Mouse (Mus musculus) left cerebral cortex, postnatal 14 days (tissue): Measurements from ENCODE around the gene 2310022B05Rik. TPM values are rescaled to one million over a fixed set of nuclear protein-coding genes. Genes with fewer than 3 reads are reported as not detected.

Experiments
- DNase-seq, 2 experiments: peaks; one replicate each; pipeline ENCODE4 v3.0.0; 2021 to 2022; ENCODE audit warnings: low spot score in 2 of 2, mixed read lengths in 1 of 2
- intact Hi-C: fragments of 180-260 bp; cut with DNase I; formaldehyde crosslinking; loops from one replicate; pipeline ENCODE4 v1.15.1; 2025
- long read RNA-seq, 2 experiments: library from polyadenylated mRNA; stranded (forward); transcript quantifications; one replicate each; pipeline ENCODE4 v2.0.0; 2021
- total RNA-seq, 2 experiments: library from RNA; stranded (reverse); gene quantifications; 2 replicates each; pipeline ENCODE4 v1.2.3; 2021

The 2310022B05Rik gene
- 10 to 100 TPM; 50.4 to 60.0 TPM for total RNA-seq
- long read RNA-seq, experiment 1, transcript 2310022B05Rik-201 (4 exons, 3,307 nt) = major isoform, 172 of 193 reads
- long read RNA-seq, experiment 1, partial matches to known transcripts = 4 of 193 reads
- long read RNA-seq, experiment 1, other reads (novel, unspliced or antisense) = 17 of 193 reads
- long read RNA-seq, experiment 2, transcript 2310022B05Rik-201 (4 exons, 3,307 nt) = major isoform, 154 of 169 reads
- long read RNA-seq, experiment 2, partial matches to known transcripts = 1 of 169 reads
- long read RNA-seq, experiment 2, other reads (novel, unspliced or antisense) = 14 of 169 reads

DNA sequence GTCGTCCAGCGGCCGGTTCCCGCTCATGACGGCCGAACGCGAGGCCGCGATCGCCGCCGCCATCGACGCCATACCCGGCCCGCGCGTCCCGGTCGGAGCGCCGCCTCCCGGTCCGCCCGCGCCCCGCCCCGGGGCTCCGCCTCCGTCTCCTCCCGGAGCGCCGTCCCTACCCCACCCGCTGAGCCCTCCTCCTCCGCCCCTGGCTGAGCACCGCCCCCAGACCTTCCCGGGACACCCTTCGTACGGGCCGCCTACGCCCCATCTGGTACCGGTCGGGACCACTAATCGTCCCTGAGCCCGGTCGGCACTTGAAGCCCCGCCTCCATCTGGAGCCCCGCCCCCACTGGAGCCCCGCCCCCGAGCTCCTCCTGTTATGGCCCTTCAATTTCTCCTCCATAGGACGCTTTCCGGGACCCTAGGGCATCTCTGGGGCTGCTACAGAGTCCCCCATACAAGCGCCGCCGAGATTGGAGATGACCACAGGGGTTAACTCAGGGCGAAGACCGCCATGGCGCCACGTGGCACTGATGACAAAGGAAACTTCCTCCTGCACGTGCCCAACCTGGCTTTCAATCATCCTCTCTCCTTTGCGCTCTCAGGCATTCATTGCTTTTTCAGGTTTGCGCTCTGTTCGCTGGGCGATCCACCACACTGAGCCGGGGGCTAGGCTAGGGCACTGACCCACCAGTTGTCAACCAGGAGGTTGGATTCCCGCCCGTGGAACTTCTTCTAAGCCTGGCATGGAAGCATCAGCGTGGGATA lies at the start of gene 2310022B05Rik:
Gene 2310022B05Rik (minus strand): TSS at position 258 of the 762 bp plus-strand sequence.
- intact Hi-C loops = loop anchor here (5.0 to 10.0 kb wide), 2 partner anchors 46 to 268 kb away; no protein-coding TSS in a partner anchor

DNA sequence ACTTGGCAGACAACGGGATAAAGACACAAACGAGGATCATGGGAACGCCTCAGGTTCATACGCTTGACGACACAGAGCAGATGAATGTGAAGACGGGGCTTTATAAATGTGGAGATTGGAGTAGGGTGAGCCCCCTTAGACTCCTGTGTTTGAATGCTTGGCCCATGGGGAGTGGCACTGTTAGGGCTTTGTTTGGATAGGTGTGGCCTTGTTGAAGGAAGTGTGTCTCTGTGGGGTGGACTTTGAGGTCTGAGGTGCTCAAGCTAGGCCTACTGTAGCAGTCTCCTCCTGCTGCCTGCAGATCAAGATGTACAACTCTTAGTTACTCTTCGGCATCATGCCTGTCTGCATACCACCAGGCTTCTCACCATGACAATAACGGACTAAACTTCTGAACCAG lies 42.7 kb upstream of the 2310022B05Rik start:
- intact Hi-C loops = no loop called here
- no peak for DNase-seq

More for the DNA sequence above, at the start of gene 2310022B05Rik:
- peak; percentile 59 to 77 for DNase-seq

- intact Hi-C loops = no loop called here
- DNase-seq = peak in 1 of 2 experiments; percentile 34
Measured at GRCm38 (mm10) chr8:124704376-124704775, 41.2 kb upstream of the 2310022B05Rik start.

DNA sequence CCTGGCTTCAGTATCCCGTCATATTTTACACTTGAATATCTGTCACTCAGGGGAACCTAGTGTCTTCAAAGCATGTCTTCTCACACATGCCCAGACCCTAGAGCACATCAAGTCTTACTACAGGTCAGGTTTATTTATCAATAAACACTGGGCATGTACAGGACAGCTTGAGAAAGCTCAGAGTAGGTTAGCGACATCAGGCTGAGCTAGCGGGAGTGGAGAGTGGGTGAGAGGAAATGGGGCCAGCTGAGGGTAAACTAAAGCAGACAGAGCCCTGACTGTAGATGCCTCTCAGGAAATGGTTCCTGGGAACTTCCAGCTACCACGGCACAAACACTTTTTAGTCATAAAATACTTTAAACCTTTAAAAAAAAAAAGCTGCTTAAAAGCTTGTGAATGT lies 40.4 kb upstream of the 2310022B05Rik start:
- no peak for DNase-seq
- intact Hi-C loops = no loop called here

DNA sequence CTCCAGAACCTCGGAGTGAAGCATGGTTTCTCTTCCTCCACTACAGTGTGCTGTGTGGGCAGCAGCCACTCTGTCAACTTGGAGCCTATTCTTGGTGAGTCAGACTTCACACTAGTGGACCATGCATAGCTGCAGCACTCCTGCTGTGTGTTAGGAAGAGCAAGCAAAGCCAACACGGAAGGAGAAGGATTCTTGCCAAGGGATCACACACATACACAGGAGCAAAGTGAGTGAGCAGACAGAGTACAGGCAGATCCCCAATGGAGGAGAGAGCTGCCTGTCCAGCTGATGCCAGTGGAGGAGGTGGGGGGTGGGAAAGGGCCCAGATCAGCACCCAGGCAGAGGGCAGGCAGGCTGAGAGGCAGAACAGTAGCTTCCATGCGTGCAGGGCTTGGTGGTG lies 39.0 kb upstream of the 2310022B05Rik start:
- intact Hi-C loops = no loop called here
- DNase-seq = peak in 1 of 2 experiments; percentile 61

DNA sequence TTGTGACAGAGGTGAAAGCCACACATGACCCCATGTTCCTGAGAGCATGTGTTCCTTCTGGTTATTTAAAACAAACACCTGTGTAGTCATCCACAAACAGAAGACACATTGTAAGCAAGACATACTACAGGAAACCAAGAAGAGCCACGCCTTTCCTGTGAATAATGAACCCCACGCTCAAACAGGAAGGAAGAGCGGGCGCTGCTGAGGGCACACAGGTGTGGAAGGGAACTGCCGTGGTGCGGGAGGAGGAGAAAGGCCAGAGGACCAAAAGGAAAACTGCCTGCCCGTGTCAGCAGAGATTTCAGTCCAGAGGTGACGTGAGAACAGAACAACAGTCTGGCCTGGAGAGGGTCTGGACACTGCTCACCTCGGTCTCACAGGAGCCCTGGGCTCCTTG lies 37.9 kb upstream of the 2310022B05Rik start:
- intact Hi-C loops = no loop called here
- DNase-seq = no peak

- intact Hi-C loops = no loop called here
Measured at GRCm38 (mm10) chr8:124700271-124700670, 37.1 kb upstream of the 2310022B05Rik start.

GRCm38 (mm10) chr8:124695424-124696100 lies 32.4 kb upstream of the 2310022B05Rik start:
- intact Hi-C loops = no loop called here
- DNase-seq = no peak

More at GRCm38 (mm10) chr8:124700271-124700670, 37.1 kb upstream of the 2310022B05Rik start:
- DNase-seq = no peak

DNA sequence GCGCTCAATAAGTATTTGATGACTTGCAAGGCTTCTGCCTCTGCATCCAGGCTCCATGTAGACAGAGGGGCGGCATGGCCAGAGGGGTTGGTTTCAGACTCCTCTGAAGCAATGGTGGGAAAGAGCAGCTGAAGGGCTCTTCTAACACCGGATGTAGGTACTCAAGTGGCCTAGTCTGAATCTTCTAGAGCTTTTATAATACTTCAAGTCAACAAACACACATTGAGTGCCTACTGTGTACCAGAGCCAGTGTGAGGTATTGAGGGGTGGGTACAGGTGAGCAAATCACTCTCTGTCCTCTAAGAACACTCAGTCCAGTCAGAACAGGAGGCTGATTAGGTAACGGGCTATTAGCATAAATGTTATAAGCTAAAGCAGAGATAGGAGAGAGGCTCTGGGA lies 28.5 kb upstream of the 2310022B05Rik start:
- intact Hi-C loops = no loop called here
- no peak for DNase-seq

GRCm38 (mm10) chr8:124688899-124689298 lies 25.7 kb upstream of the 2310022B05Rik start:
- intact Hi-C loops = no loop called here
- DNase-seq = no peak

DNA sequence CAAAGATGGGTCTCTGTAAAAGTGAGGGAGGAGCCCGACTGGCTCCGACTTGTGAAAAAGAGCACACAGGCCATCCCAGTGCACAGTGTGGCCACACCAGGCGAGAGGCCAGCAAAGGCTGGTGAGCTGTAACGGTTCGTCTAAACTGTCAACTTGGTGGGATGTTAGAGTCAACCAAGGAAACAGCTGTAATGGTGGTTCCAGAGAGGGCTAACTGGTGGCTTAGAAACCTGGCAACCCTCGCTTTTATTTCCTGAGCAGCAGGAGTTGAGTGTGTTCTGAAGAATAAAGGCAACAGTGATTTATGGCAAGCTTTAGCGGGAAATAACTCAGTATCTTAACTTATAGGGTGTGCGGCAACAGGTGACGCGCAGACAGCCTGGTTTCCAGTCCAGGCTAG lies 19.0 kb upstream of the 2310022B05Rik start:
- intact Hi-C loops = no loop called here
- no peak for DNase-seq

- no peak for DNase-seq
- intact Hi-C loops = no loop called here
Measured at GRCm38 (mm10) chr8:124681792-124682157, 18.6 kb upstream of the 2310022B05Rik start.

- no peak for DNase-seq
- intact Hi-C loops = no loop called here
Measured at GRCm38 (mm10) chr8:124681077-124681791, 18.1 kb upstream of the 2310022B05Rik start.

DNA sequence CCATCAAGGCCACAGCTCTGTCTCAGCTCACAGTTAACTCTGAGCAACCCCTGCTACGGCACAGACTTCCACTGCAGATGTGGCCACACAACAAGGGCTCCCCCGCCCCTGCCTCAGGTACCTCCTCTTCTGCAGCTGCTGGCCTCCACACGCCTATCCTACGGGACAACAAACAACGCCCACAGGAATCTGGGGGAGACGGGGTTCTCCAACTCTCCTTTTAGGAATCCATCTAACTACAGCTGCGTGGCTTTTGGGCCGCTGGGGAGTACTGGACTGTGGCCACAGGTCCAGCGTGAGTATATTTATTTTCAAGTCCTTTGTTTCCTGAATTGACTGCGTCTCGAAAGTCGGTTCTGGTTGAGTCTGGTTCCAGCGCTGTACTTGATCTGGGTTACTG lies 15.1 kb upstream of the 2310022B05Rik start:
- DNase-seq = no peak
- intact Hi-C loops = no loop called here

GRCm38 (mm10) chr8:124677486-124677885 lies 14.3 kb upstream of the 2310022B05Rik start:
- intact Hi-C loops = loop anchor here (1.0 kb wide), 1 partner anchor 60 kb away; no protein-coding TSS in a partner anchor
- peak; percentile 92 to 97 for DNase-seq

GRCm38 (mm10) chr8:124677078-124677477 lies 13.9 kb upstream of the 2310022B05Rik start:
- DNase-seq = no peak
- intact Hi-C loops = loop anchor here (1.0 kb wide), 1 partner anchor 60 kb away; no protein-coding TSS in a partner anchor

GRCm38 (mm10) chr8:124676661-124677060 lies 13.5 kb upstream of the 2310022B05Rik start:
- intact Hi-C loops = loop anchor here (1.0 kb wide), 1 partner anchor 59 kb away; no protein-coding TSS in a partner anchor
- no peak for DNase-seq

DNA sequence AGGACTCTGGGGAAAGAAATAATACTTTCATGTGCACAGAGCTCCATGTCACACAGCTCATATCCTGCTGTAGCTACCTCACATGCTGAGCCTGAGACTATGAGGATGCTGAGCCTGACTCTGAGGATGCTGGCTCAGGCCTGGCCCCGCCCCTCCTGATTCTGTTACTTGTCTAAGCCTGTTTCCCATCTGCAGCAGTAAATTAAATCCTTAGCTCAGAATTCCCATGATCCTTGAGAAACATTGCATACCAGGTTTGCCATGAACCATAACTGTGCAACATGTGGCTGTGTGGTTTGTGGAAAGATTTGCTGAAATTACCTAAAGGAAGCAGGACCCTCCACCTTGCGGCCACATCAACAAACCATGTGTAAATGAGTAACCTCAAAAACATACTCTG lies 9.2 kb upstream of the 2310022B05Rik start:
- intact Hi-C loops = no loop called here
- DNase-seq = no peak

GRCm38 (mm10) chr8:124668798-124669197 lies 5.6 kb upstream of the 2310022B05Rik start:
- DNase-seq = no peak
- intact Hi-C loops = loop anchor here (10.0 kb wide), 1 partner anchor 274 kb away; no protein-coding TSS in a partner anchor
